Mouse (Mus musculus) G1E (cell line): ENCODE data around the gene Rnaseh2c.

Experiments
- CTCF ChIP-seq: IDR thresholded peaks from 2 replicates; pipeline ENCODE4 v1.5.1; 2012; ENCODE audit warnings: low read depth, low read length, inconsistent platforms, mixed read lengths
- GATA1 ChIP-seq: IDR thresholded peaks from 2 replicates; pipeline ENCODE4 v1.6.1; 2012; ENCODE audit warnings: borderline replicate concordance, low read length, inconsistent platforms, mixed read lengths
- POLR2AphosphoS5 ChIP-seq: IDR thresholded peaks from 2 replicates; pipeline ENCODE4 v1.6.1; 2012; ENCODE audit warnings: low read depth, low read length, inconsistent platforms; ENCODE audit not compliant: insufficient replicate concordance
- TAL1 ChIP-seq: conservative IDR thresholded peaks from 2 replicates; pipeline ENCODE4 v1.6.1; 2012; ENCODE audit warnings: low read depth, low read length, inconsistent platforms, mixed read lengths

DNA sequence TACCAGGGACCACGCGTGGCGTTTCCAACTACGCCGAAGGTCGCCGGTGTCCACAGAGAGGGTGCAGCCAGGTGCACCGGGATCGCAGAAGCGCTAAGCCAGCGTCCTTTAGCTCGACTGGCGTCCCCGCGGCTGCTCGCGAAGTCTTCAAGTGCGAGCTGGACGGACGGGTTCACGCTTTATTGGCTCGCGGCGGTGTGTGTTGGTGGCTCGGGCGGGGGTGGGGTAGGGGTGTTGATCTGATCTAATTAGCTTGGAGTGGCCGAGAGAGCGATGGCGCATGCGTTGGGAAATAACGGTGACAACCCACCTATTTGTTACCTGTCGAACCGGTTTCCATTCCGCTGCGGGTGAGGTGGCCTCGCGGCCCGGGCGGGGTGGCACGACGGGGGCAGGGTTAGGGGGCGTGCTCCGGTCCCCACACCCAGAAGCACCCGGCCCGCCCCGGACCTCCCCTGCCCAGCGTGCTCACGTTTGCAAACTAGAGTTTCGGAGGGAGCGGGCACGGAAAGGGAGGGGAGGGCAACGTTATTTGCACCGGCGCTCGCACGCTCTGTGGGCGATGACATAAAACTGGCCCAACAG lies 41.1 kb upstream of the Rnaseh2c start, which contains the start of gene Ovol1:
- TF ChIP-seq GATA1 (no peak), CTCF (no peak), TAL1 (no peak), POLR2AphosphoS5 (no peak)
